Mouse (Mus musculus) kidney, embryonic 16.5 days (tissue): ENCODE data around the gene Tmem174. TPM values are rescaled to one million over a fixed set of nuclear protein-coding genes. Genes with fewer than 3 reads are reported as not detected.

Source experiments
- ATAC-seq: fragments of 200-750 bp; cut with Nextera tagmentation; 2 replicates; pipeline ENCODE4 v1.8.0; 2017; ENCODE audit warnings: moderate TSS enrichment; ENCODE audit not compliant: low FRiP score, low TSS enrichment
- H3K27ac ChIP-seq: fragments of 300-500 bp; sonication (generic); 2 replicates; pipeline ENCODE4 v1.5.1; 2014; ENCODE audit warnings: low read length
- H3K27me3 ChIP-seq: fragments of 300-500 bp; sonication (generic); 2 replicates; pipeline ENCODE4 v1.6.1; 2014; ENCODE audit warnings: low read length, control low read depth, mixed read lengths; ENCODE audit not compliant: insufficient read depth
- H3K36me3 ChIP-seq: fragments of 300-500 bp; sonication (generic); 2 replicates; pipeline ENCODE4 v1.6.1; 2014; ENCODE audit warnings: low read length, control low read depth, mixed read lengths; ENCODE audit not compliant: insufficient read depth
- H3K4me1 ChIP-seq: fragments of 300-500 bp; sonication (generic); 2 replicates; pipeline ENCODE4 v1.6.1; 2014; ENCODE audit warnings: low read length, control low read depth, mixed read lengths; ENCODE audit not compliant: insufficient read depth
- H3K4me2 ChIP-seq: fragments of 300-500 bp; sonication (generic); replicated peaks from 2 replicates; pipeline ENCODE4 v1.6.1; 2014; ENCODE audit warnings: low read depth, low read length
- H3K4me3 ChIP-seq: fragments of 300-500 bp; sonication (generic); 2 replicates; pipeline ENCODE4 v1.5.1; 2014; ENCODE audit warnings: mild to moderate bottlenecking, low read length
- H3K9ac ChIP-seq: fragments of 300-500 bp; sonication (generic); replicated peaks from 2 replicates; pipeline ENCODE4 v1.6.1; 2014; ENCODE audit warnings: low read length
- H3K9me3 ChIP-seq: fragments of 300-500 bp; sonication (generic); 2 replicates; pipeline ENCODE4 v1.6.1; 2016; ENCODE audit warnings: low read length, control low read depth
- WGBS: fragments of 180-500 bp; shearing (Covaris S2); extraction: QIAGEN DNeasy Blood & Tissue Kit; methylation state at CpG from one replicate; pipeline ENCODE4 v1.1.7; 2014; 5-methylcytosine and 5-hydroxymethylcytosine counted together
- polyA plus RNA-seq: library from polyadenylated mRNA; unstranded; fragments of >200 nt; fragmentation: Nextera tagmentation; extraction: Ambion mirVana; gene quantifications from 2 replicates; pipeline ENCODE4 v1.2.1, GENCODE M21; 2015

Tmem174 gene
- polyA plus RNA-seq, 1 experiment from 2014 or later, result 44.3 TPM

DNA sequence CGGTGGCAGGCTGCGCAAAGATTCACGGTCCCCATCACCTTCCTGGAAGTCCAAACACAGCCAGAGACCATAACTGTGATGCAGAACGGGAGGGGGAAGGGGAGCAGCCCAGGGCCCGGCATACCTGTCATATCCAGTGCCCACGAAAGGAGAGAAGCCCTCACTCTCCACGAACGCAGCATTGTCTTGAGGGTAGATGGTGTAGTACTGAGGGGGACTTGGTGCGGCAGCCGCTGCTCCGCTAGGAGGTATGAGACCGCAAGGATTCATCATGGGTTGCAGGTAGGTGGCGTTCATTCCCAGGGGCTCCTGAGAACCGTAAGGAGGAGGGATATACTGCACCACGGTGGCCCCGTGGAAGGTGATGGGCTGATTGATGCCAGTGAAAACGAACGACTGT, 639 bp downstream of the Tmem174 start:
- no peak for ATAC-seq
- Histone ChIP-seq H3K4me3 (peak overlapping the region; percentile 32), H3K9me3 (peaks cover 7% of the 10 kb centered on the region), H3K36me3 (no peaks in the 10 kb centered on the region), H3K4me2 (peak overlapping the region; percentile 28), H3K27me3 (no peaks in the 10 kb centered on the region), H3K27ac (peak overlapping the region; percentile 53; the same call in 1 of the 2 replicates), H3K4me1 (peaks cover 17% of the 10 kb centered on the region), H3K9ac (0 out of 2 replicates have a peak overlapping the region, but pooled peaks have one; percentile 6)
- 63% methylated on average over 18 of the region's 18 CpGs for WGBS

- Histone ChIP-seq H3K9me3 (no peaks in the 10 kb centered on the region), H3K4me3 (no peak overlapping the region), H3K4me1 (peaks cover 24% of the 10 kb centered on the region), H3K36me3 (no peaks in the 10 kb centered on the region), H3K9ac (no peak overlapping the region), H3K27ac (no peak overlapping the region), H3K4me2 (0 out of 2 replicates have a peak overlapping the region, but pooled peaks have one; percentile 28), H3K27me3 (no peaks in the 10 kb centered on the region)
- 59% methylated on average over 6 of the region's 6 CpGs for WGBS
- ATAC-seq, result no peak
Measured at GRCm38 (mm10) chr13:98633641-98634484, 3.3 kb downstream of the Tmem174 start.

GRCm38 (mm10) chr13:98632306-98632942, 4.8 kb downstream of the Tmem174 start:
- peaks cover 14% of the 10 kb centered on the region for H3K4me1 ChIP-seq
- H3K27ac ChIP-seq, result no peak overlapping the region
- no peaks in the 10 kb centered on the region for H3K36me3 ChIP-seq
- ATAC-seq, result no peak
- H3K4me3 ChIP-seq, result no peak overlapping the region
- H3K27me3 ChIP-seq, result no peaks in the 10 kb centered on the region
- 65% methylated on average over 9 of the region's 9 CpGs for WGBS
- H3K9me3 ChIP-seq, result no peaks in the 10 kb centered on the region
- H3K4me2 ChIP-seq, result no peak overlapping the region
- H3K9ac ChIP-seq, result no peak overlapping the region

DNA sequence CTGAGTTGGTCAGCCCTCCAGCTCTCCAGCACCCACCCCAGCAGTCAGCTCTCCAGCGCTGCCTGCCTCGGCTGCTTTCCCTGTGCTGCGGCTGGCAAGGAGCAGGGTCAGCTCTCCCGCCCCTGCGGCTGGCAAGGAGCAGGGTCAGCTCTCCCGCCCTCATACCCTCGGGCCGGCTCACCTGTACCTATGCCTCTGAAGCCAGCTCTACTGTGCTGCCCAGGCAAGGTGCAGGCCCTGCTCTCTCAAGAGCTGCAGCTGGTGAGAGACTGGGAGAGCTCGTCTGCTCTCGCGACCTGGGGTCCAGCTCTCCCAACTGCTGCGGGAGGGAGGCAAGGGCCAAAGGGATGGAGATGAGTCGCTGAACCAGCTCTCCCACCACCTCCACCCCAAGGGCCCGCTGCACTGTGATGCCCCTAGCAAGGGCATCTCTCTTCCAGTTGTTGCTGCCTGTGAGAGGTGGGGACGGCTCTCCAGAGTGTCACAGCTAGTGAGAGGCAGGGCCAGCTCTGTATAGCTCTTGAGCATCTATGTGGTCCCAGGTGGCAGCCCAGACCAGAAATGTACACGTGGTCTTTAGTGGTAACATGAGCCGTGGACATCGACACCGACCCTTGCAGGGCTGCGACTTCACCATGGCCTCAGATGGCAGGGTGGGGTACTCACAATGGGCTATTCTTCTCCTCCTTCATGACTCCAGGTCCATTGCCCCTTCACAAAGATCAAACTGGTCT, 5.9 kb downstream of the Tmem174 start:
- 37% methylated on average over 19 of the region's 20 CpGs for WGBS
- H3K4me2 ChIP-seq, result no peak overlapping the region
- ATAC-seq, result peak; percentile 47; the same call in 1 of the 2 replicates

GRCm38 (mm10) chr13:98626736-98627135, 10.5 kb downstream of the Tmem174 start:
- Histone ChIP-seq H3K4me2 (peak overlapping the region; percentile 42), H3K36me3 (no peaks in the 10 kb centered on the region), H3K27me3 (no peaks in the 10 kb centered on the region), H3K9ac (no peak overlapping the region), H3K9me3 (no peaks in the 10 kb centered on the region), H3K4me1 (peaks cover 24% of the 10 kb centered on the region), H3K27ac (no peak overlapping the region; the same call in 1 of the 2 replicates), H3K4me3 (peak overlapping the region; percentile 12; the same call in 1 of the 2 replicates)
- ATAC-seq, result no peak; the same call in 1 of the 2 replicates
- 12% methylated on average over 20 of the region's 20 CpGs for WGBS

More for the DNA sequence above, 5.9 kb downstream of the Tmem174 start:
- Histone ChIP-seq H3K27me3 (no peaks in the 10 kb centered on the region), H3K4me1 (peaks cover 21% of the 10 kb centered on the region), H3K9ac (no peak overlapping the region), H3K36me3 (no peaks in the 10 kb centered on the region), H3K27ac (no peak overlapping the region), H3K4me3 (no peak overlapping the region), H3K9me3 (no peaks in the 10 kb centered on the region)

DNA sequence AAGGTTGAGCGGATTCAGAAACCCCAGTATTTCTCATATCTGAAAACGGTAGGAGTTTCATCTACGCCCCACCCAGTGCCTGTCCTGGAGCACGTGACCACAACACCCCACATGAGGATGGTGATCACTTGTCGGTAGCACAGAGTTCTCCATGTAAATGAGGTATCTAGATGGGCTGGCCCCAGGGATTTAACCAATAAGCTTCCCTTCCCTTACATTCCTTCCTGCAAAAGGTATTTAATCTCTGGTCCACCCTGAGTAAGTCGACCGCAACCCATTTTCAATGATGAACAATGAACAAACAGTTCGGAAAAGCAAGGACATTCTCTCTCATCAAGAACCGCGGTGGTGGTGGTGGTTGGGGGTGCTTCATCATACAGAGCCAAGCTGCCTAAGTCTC, 12.7 kb downstream of the Tmem174 start:
- Histone ChIP-seq H3K4me1 (peaks cover 14% of the 10 kb centered on the region; the same call in 1 of the 2 replicates), H3K27ac (no peak overlapping the region), H3K36me3 (no peaks in the 10 kb centered on the region), H3K9me3 (no peaks in the 10 kb centered on the region), H3K4me3 (no peak overlapping the region), H3K4me2 (no peak overlapping the region), H3K9ac (no peak overlapping the region), H3K27me3 (no peaks in the 10 kb centered on the region)
- WGBS, result 90% methylated on average over 10 of the region's 10 CpGs
- no peak for ATAC-seq

DNA sequence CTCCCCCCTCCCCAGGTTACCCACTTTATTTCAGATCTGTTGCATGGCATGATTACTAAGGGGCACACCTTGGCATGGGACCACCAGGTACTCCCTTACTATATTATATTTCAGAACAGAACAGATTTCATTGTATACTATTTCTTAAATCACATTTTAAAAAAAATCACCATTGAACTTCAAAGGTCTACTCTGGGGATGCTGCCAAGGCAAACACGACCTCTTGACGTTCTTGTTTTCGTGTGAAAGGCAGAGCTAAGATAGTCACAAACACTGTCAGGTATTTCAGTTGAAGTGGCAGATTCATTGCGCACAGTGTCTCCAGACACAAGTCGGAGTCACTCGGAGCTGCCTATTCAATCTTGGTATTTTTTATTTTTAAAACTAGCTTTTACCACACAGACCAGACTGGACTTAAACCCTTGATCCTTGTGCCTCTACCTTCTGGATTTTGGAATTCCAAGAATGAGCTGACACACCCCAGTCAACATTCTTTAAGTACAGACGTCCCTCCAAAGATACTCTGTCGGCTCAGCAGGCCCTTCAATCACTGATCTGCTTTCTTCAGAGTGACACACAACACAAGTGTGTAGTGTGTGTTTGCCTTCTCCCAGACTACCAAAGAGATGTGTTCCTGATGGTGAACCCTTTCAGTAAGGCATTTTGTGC, 14.2 kb downstream of the Tmem174 start:
- 39% methylated on average over 8 of the region's 8 CpGs for WGBS
- Histone ChIP-seq H3K27ac (no peak overlapping the region), H3K4me1 (peaks cover 14% of the 10 kb centered on the region; the same call in 1 of the 2 replicates), H3K27me3 (no peaks in the 10 kb centered on the region), H3K4me3 (no peak overlapping the region), H3K9ac (no peak overlapping the region), H3K9me3 (no peaks in the 10 kb centered on the region), H3K36me3 (no peaks in the 10 kb centered on the region), H3K4me2 (no peak overlapping the region)
- no peak for ATAC-seq

GRCm38 (mm10) chr13:98617429-98618067, 19.7 kb downstream of the Tmem174 start:
- Histone ChIP-seq H3K36me3 (peaks cover 5% of the 10 kb centered on the region; the same call in 1 of the 2 replicates), H3K4me2 (0 out of 2 replicates have a peak overlapping the region, but pooled peaks have one; percentile 5), H3K4me1 (peaks cover 9% of the 10 kb centered on the region), H3K9me3 (peaks cover 17% of the 10 kb centered on the region), H3K4me3 (no peak overlapping the region), H3K27ac (no peak overlapping the region), H3K9ac (no peak overlapping the region), H3K27me3 (no peaks in the 10 kb centered on the region)
- peak; percentile 76 for ATAC-seq
- WGBS, result 39% methylated on average over 17 of the region's 17 CpGs
